Mouse (Mus musculus): ENCODE data around the gene Gucy2e. TPM values are rescaled to one million over a fixed set of nuclear protein-coding genes. Genes with fewer than 3 reads are reported as not detected.

Gene Gucy2e
- 0.11 TPM in 1 of 2 replicates, not detected in the other for polyA plus RNA-seq (2011; ENCODE audit: insufficient read depth, insufficient read length, low read depth, missing spikeins)

- Histone ChIP-seq H3K4me1 (ENCODE audit: control insufficient read depth, insufficient read depth, low read length) (peaks cover under 1% of the 10 kb centered on the region), H3K9ac (ENCODE audit: low read depth, poor library complexity, severe bottlenecking) (peak within 1 kb of the TSS; percentile 44), H3K9me3 (replicated peaks; ENCODE audit: control insufficient read depth, insufficient read depth, low read length, poor library complexity, severe bottlenecking) (no peaks in the 10 kb centered on the region), H3K27me3 (ENCODE audit: control insufficient read depth, insufficient read depth, low read length, poor library complexity, severe bottlenecking) (peaks cover 4% of the 10 kb centered on the region), H3K36me3 (ENCODE audit: control insufficient read depth, insufficient read depth, low read length, poor library complexity, severe bottlenecking) (no peaks in the 10 kb centered on the region), H3K4me3 (ENCODE audit: low read depth, low read length) (peak within 1 kb of the TSS; percentile 69), H3K27ac (ENCODE audit: insufficient read depth, low read length) (no peak within 1 kb of the TSS)
- no peak for TF ChIP-seq POLR2A (IDR thresholded peaks at IDR 0.05; ENCODE audit: insufficient read depth, low read length)
- no peak for TF ChIP-seq CTCF (IDR thresholded peaks at IDR 0.05; ENCODE audit: low read depth, low read length)
- TF ChIP-seq EP300 (IDR thresholded peaks at IDR 0.05; ENCODE audit: insufficient read depth, low read depth, low read length): no peak
Measured at GRCm38 (mm10) chr11:69236926-69237260, at the start of gene Gucy2e. Gene Gucy2e (minus strand): TSS chr11:69237036.

- no peaks in the 10 kb centered on the region for H3K9me3 ChIP-seq (replicated peaks; ENCODE audit: control insufficient read depth, insufficient read depth, low read length, poor library complexity, severe bottlenecking)
- no peak overlapping the region for H3K4me3 ChIP-seq (ENCODE audit: low read depth, low read length)
- H3K36me3 ChIP-seq (ENCODE audit: control insufficient read depth, insufficient read depth, low read length, poor library complexity, severe bottlenecking): no peaks in the 10 kb centered on the region
- H3K27me3 ChIP-seq (ENCODE audit: control insufficient read depth, insufficient read depth, low read length, poor library complexity, severe bottlenecking): 0 out of 2 replicates have a peak, but pooled peaks cover under 1% of the 10 kb centered on the region
- no peak overlapping the region for H3K9ac ChIP-seq (ENCODE audit: low read depth, poor library complexity, severe bottlenecking)
- no peak overlapping the region for H3K27ac ChIP-seq (ENCODE audit: insufficient read depth, low read length)
- no peaks in the 10 kb centered on the region for H3K4me1 ChIP-seq (ENCODE audit: control insufficient read depth, insufficient read depth, low read length)
- no peak for TF ChIP-seq POLR2A (IDR thresholded peaks at IDR 0.05; ENCODE audit: insufficient read depth, low read length)
- no peak for TF ChIP-seq EP300 (IDR thresholded peaks at IDR 0.05; ENCODE audit: insufficient read depth, low read depth, low read length)
- TF ChIP-seq CTCF (IDR thresholded peaks at IDR 0.05; ENCODE audit: low read depth, low read length): no peak
Measured at GRCm38 (mm10) chr11:69277267-69277666, 40.4 kb upstream of the Gucy2e start.

DNA sequence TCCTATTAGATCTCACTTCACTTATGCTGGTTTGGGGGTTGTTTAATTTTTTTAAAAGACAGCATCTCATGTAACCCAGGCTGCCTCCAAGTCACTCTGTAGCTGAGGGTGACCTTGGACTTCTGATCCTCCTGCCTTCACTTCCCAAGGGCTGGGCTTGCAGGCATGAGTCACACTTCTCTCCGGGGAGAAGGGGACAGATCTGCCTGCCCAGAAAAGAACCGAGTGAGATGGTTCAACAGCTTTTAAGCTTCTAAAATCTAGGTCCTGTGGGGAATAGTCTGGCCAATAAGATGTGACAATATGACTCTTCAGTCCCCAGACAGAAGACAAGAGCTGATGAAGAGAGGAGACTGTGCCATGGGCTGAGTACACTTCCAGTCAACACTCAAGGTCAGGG is 39.2 kb upstream of the Gucy2e start:
- Histone ChIP-seq H3K9me3 (replicated peaks; ENCODE audit: control insufficient read depth, insufficient read depth, low read length, poor library complexity, severe bottlenecking) (no peaks in the 10 kb centered on the region), H3K4me1 (ENCODE audit: control insufficient read depth, insufficient read depth, low read length) (no peaks in the 10 kb centered on the region), H3K4me3 (ENCODE audit: low read depth, low read length) (no peak overlapping the region), H3K27me3 (ENCODE audit: control insufficient read depth, insufficient read depth, low read length, poor library complexity, severe bottlenecking) (no peaks in the 10 kb centered on the region), H3K9ac (ENCODE audit: low read depth, poor library complexity, severe bottlenecking) (no peak overlapping the region), H3K27ac (ENCODE audit: insufficient read depth, low read length) (no peak overlapping the region), H3K36me3 (ENCODE audit: control insufficient read depth, insufficient read depth, low read length, poor library complexity, severe bottlenecking) (no peaks in the 10 kb centered on the region)
- no peak for TF ChIP-seq EP300 (IDR thresholded peaks at IDR 0.05; ENCODE audit: insufficient read depth, low read depth, low read length)
- no peak for TF ChIP-seq CTCF (IDR thresholded peaks at IDR 0.05; ENCODE audit: low read depth, low read length)
- no peak for TF ChIP-seq POLR2A (IDR thresholded peaks at IDR 0.05; ENCODE audit: insufficient read depth, low read length)

DNA sequence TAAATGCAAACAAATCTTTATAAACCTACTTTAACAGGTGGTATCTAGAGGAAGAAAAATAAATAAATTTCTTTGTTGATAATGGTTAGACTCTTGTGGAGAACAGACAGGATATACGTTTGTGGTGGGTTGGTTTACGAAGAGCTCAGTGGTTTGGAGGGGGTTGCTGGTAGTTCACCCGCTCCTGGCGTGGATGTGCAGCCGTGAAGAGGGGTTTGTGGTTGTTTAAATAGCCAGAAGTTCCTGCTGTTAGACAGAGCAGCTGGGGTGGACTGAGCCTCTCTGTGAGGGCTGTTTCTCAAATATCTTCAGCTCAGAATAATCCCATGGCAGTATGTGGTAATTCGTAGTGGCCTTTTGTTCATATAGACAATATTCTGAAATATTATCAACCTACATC is 38.8 kb upstream of the Gucy2e start:
- Histone ChIP-seq H3K27me3 (ENCODE audit: control insufficient read depth, insufficient read depth, low read length, poor library complexity, severe bottlenecking) (no peaks in the 10 kb centered on the region), H3K36me3 (ENCODE audit: control insufficient read depth, insufficient read depth, low read length, poor library complexity, severe bottlenecking) (no peaks in the 10 kb centered on the region), H3K4me1 (ENCODE audit: control insufficient read depth, insufficient read depth, low read length) (no peaks in the 10 kb centered on the region), H3K27ac (ENCODE audit: insufficient read depth, low read length) (no peak overlapping the region), H3K4me3 (ENCODE audit: low read depth, low read length) (no peak overlapping the region), H3K9ac (ENCODE audit: low read depth, poor library complexity, severe bottlenecking) (no peak overlapping the region), H3K9me3 (replicated peaks; ENCODE audit: control insufficient read depth, insufficient read depth, low read length, poor library complexity, severe bottlenecking) (no peaks in the 10 kb centered on the region)
- TF ChIP-seq CTCF (IDR thresholded peaks at IDR 0.05; ENCODE audit: low read depth, low read length) (no peak), EP300 (IDR thresholded peaks at IDR 0.05; ENCODE audit: insufficient read depth, low read depth, low read length) (no peak), POLR2A (IDR thresholded peaks at IDR 0.05; ENCODE audit: insufficient read depth, low read length) (no peak)

- Histone ChIP-seq H3K9me3 (replicated peaks; ENCODE audit: control insufficient read depth, insufficient read depth, low read length, poor library complexity, severe bottlenecking) (no peaks in the 10 kb centered on the region), H3K4me1 (ENCODE audit: control insufficient read depth, insufficient read depth, low read length) (no peaks in the 10 kb centered on the region), H3K27me3 (ENCODE audit: control insufficient read depth, insufficient read depth, low read length, poor library complexity, severe bottlenecking) (no peaks in the 10 kb centered on the region), H3K9ac (ENCODE audit: low read depth, poor library complexity, severe bottlenecking) (no peak overlapping the region), H3K36me3 (ENCODE audit: control insufficient read depth, insufficient read depth, low read length, poor library complexity, severe bottlenecking) (no peaks in the 10 kb centered on the region), H3K4me3 (ENCODE audit: low read depth, low read length) (no peak overlapping the region), H3K27ac (ENCODE audit: insufficient read depth, low read length) (no peak overlapping the region)
- no peak for TF ChIP-seq EP300 (IDR thresholded peaks at IDR 0.05; ENCODE audit: insufficient read depth, low read depth, low read length)
- TF ChIP-seq POLR2A (IDR thresholded peaks at IDR 0.05; ENCODE audit: insufficient read depth, low read length): no peak
- no peak for TF ChIP-seq CTCF (IDR thresholded peaks at IDR 0.05; ENCODE audit: low read depth, low read length)
Measured at GRCm38 (mm10) chr11:69272122-69272740, 35.4 kb upstream of the Gucy2e start.

- Histone ChIP-seq H3K9ac (ENCODE audit: low read depth, poor library complexity, severe bottlenecking) (no peak overlapping the region), H3K36me3 (ENCODE audit: control insufficient read depth, insufficient read depth, low read length, poor library complexity, severe bottlenecking) (no peaks in the 10 kb centered on the region), H3K9me3 (replicated peaks; ENCODE audit: control insufficient read depth, insufficient read depth, low read length, poor library complexity, severe bottlenecking) (no peaks in the 10 kb centered on the region), H3K4me3 (ENCODE audit: low read depth, low read length) (no peak overlapping the region), H3K27me3 (ENCODE audit: control insufficient read depth, insufficient read depth, low read length, poor library complexity, severe bottlenecking) (no peaks in the 10 kb centered on the region), H3K4me1 (ENCODE audit: control insufficient read depth, insufficient read depth, low read length) (no peaks in the 10 kb centered on the region), H3K27ac (ENCODE audit: insufficient read depth, low read length) (no peak overlapping the region)
- TF ChIP-seq CTCF (IDR thresholded peaks at IDR 0.05; ENCODE audit: low read depth, low read length) (peak; percentile 34), EP300 (IDR thresholded peaks at IDR 0.05; ENCODE audit: insufficient read depth, low read depth, low read length) (no peak), POLR2A (IDR thresholded peaks at IDR 0.05; ENCODE audit: insufficient read depth, low read length) (no peak)
Measured at GRCm38 (mm10) chr11:69269575-69269974, 32.7 kb upstream of the Gucy2e start.

Data from ES-Bruce4 (cell line).